Comparison of ENCODE assay signal across 21 mouse cellular contexts in genomic region chr8:126007538-126008330, GRCm38 (mm10). TPM values are rescaled to one million over a fixed set of nuclear protein-coding genes. Genes with fewer than 3 reads are reported as not detected.
DNase-seq lines count a peak whose midpoint lies in the region; ATAC-seq lines count a peak whose summit lies in the region.
"Had no signal": no experiment of that assay in that cellular context is flagged by ENCODE, and none has a peak within 500 bp of the region (broad histone marks: within the 10 kb centered on the region; RNA-seq: fewer than 3 reads in every experiment).

No protein-coding gene starts in this region.

- H3K4me3 ChIP-seq in kidney, embryonic 16.5 days (ENCODE audit: low read length): no peak overlapping the region
- no peak overlapping the region for H3K4me3 ChIP-seq in heart, embryonic 10.5 days
- H3K4me3 ChIP-seq: embryonic facial prominence, embryonic 10.5 days; heart, embryonic 13.5 days; limb, embryonic 12.5 days; midbrain, embryonic 15.5 days had no signal

- DNase-seq in cerebellum, adult 11 months: peak; percentile 44
- no peak for DNase-seq in cerebellum, postnatal 4 days (ENCODE audit: low spot score in 2 of 2)
- no peak for DNase-seq in kidney, postnatal 10 days
- peak; percentile 51 for DNase-seq in cerebellum, adult 8-10 months
- DNase-seq in large intestine, adult 2 months (ENCODE audit: low read depth, low spot score): peak; percentile 84
- DNase-seq in gastrocnemius, postnatal 4 days (ENCODE audit: low spot score in 2 of 2): no peak
- DNase-seq in heart, embryonic 10.5 days (ENCODE audit: low spot score): no peak
- DNase-seq: adrenal gland, adult 2 months; heart, postnatal 4 days; layer of hippocampus, adult 9-11 months; spleen, adult 18-20 months; thymus, postnatal 4 days had no signal

- no peak overlapping the region for H3K27ac ChIP-seq in kidney, embryonic 16.5 days (ENCODE audit: low read length)
- H3K27ac ChIP-seq in heart, embryonic 10.5 days: no peak overlapping the region
- H3K27ac ChIP-seq: embryonic facial prominence, embryonic 10.5 days; heart, embryonic 13.5 days; limb, embryonic 12.5 days; liver, embryonic 14.5 days; midbrain, embryonic 15.5 days had no signal

- WGBS in kidney, embryonic 16.5 days: 70% methylated on average over 19 of the region's 19 CpGs
- WGBS in large intestine, adult 2 months: 28% methylated on average over 19 of the region's 19 CpGs
- 77% methylated on average over 19 of the region's 19 CpGs for WGBS in heart, embryonic 10.5 days

- H3K27me3 ChIP-seq in kidney, embryonic 16.5 days (ENCODE audit: insufficient read depth, low read length): no peaks in the 10 kb centered on the region
- no peaks in the 10 kb centered on the region for H3K27me3 ChIP-seq in heart, embryonic 10.5 days (ENCODE audit: insufficient read depth, poor library complexity, severe bottlenecking)
- H3K27me3 ChIP-seq: heart, embryonic 13.5 days; limb, embryonic 12.5 days; midbrain, embryonic 15.5 days had no signal

- no peak overlapping the region for H3K4me2 ChIP-seq in kidney, embryonic 16.5 days (replicated peaks; ENCODE audit: low read depth, low read length)
- H3K4me2 ChIP-seq: heart, embryonic 13.5 days; limb, embryonic 12.5 days; midbrain, embryonic 15.5 days had no signal

- no peaks in the 10 kb centered on the region for H3K9me3 ChIP-seq in kidney, embryonic 16.5 days (ENCODE audit: low read length)
- no peaks in the 10 kb centered on the region for H3K9me3 ChIP-seq in heart, embryonic 10.5 days
- H3K9me3 ChIP-seq: embryonic facial prominence, embryonic 10.5 days; heart, embryonic 13.5 days; limb, embryonic 12.5 days; midbrain, embryonic 15.5 days had no signal

- no peak overlapping the region for H3K9ac ChIP-seq in kidney, embryonic 16.5 days (replicated peaks; ENCODE audit: low read length)
- H3K9ac ChIP-seq: heart, embryonic 13.5 days; limb, embryonic 12.5 days; liver, embryonic 14.5 days; midbrain, embryonic 15.5 days had no signal

- peak; percentile 12; the same call in 1 of the 2 replicates for ATAC-seq in kidney, embryonic 16.5 days (ENCODE audit: low FRiP score, low TSS enrichment)
- ATAC-seq: forebrain, embryonic 14.5 days; inflammation-experienced regulatory T-cells, adult 6 months; lung, postnatal 0 days; midbrain, embryonic 15.5 days had no signal

- no peaks in the 10 kb centered on the region for H3K36me3 ChIP-seq in kidney, embryonic 16.5 days (ENCODE audit: insufficient read depth, low read length)
- no peaks in the 10 kb centered on the region for H3K36me3 ChIP-seq in heart, embryonic 10.5 days
- H3K36me3 ChIP-seq: embryonic facial prominence, embryonic 10.5 days; heart, embryonic 13.5 days; limb, embryonic 12.5 days; midbrain, embryonic 15.5 days had no signal

- no peaks in the 10 kb centered on the region; the same call in 1 of the 2 replicates for H3K4me1 ChIP-seq in kidney, embryonic 16.5 days (ENCODE audit: insufficient read depth, low read length)
- H3K4me1 ChIP-seq in heart, embryonic 10.5 days: no peaks in the 10 kb centered on the region
- H3K4me1 ChIP-seq: limb, embryonic 12.5 days; midbrain, embryonic 15.5 days had no signal

RNA-seq across cellular contexts. Expression of gene Kcnk1, which starts 12.8 kb away (rescaled TPM):
- polyA plus RNA-seq in kidney, embryonic 16.5 days (2015; fragmentation: Nextera tagmentation; extraction: Ambion mirVana): 53.6 and 56.5 TPM in 2 replicates
- 58.0 and 59.0 TPM in 2 replicates for polyA plus RNA-seq in large intestine, adult 2 months (2012; rRNA removed)
- 1 to 10 TPM; 2.1 to 2.2 TPM for total RNA-seq in gastrocnemius, postnatal 4 days (2021)
- polyA plus RNA-seq in heart, embryonic 10.5 days (2016; fragmentation: Nextera tagmentation; extraction: Ambion mirVana): 2.8 and 8.7 TPM in 2 replicates
- polyA plus RNA-seq: inflammation-experienced regulatory T-cells, adult 6 months had no signal

Comparison
In these comparisons a context has a peak if more than half of its experiments do, and no peak if none do; other contexts are left out.
1. DNase-seq: peak in cerebellum, adult 11 months (single experiment), cerebellum, adult 8-10 months (single experiment) and large intestine, adult 2 months (single experiment); none in cerebellum, postnatal 4 days (0 of 2), kidney, postnatal 10 days (single experiment), gastrocnemius, postnatal 4 days (0 of 2) and heart, embryonic 10.5 days (single experiment).